In the genomic region with DNA sequence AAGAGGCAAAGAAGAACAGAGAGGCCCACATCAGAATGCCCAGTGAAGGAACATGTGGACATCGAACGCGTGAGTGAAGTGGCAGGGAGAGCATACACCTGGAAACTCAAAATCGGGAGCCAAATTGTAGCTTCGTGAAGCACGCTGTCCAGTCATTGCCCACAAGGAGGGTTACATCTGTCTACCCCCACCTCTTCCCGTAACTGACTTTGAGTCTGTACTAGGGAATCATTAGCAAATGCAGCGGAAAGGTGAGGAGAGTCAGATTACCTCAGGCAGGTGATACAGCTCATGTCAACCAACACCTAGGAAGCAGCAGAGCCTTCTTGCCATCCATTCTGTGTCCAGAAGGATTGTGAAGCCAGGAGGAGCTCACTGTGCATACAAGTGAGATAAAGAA, we compare ENCODE assay signal across 16 mouse cellular contexts.
"Had no signal": no experiment of that assay in that cellular context is flagged by ENCODE, and none has a peak within 500 bp of the region (broad histone marks: within the 10 kb centered on the region; RNA-seq: fewer than 3 reads in every experiment).

No protein-coding gene starts in this region.

- H3K4me2 ChIP-seq: intestine, embryonic 15.5 days; limb, embryonic 12.5 days; limb, embryonic 15.5 days; liver, embryonic 11.5 days; lung, embryonic 15.5 days; midbrain, embryonic 12.5 days had no signal

- H3K27ac ChIP-seq: intestine, embryonic 15.5 days; layer of hippocampus, adult 2 months; limb, embryonic 12.5 days; limb, embryonic 15.5 days; liver, embryonic 14.5 days; lung, embryonic 15.5 days; midbrain, embryonic 12.5 days had no signal

- H3K4me3 ChIP-seq: intestine, embryonic 15.5 days; layer of hippocampus, adult 2 months; limb, embryonic 12.5 days; limb, embryonic 15.5 days; lung, embryonic 15.5 days; megakaryocyte, embryonic 14.5 days; midbrain, embryonic 12.5 days had no signal

- H3K36me3 ChIP-seq: intestine, embryonic 15.5 days; limb, embryonic 12.5 days; limb, embryonic 15.5 days; lung, embryonic 15.5 days; midbrain, embryonic 12.5 days had no signal

- DNase-seq: kidney, postnatal 10 days; layer of hippocampus, adult 9-11 months; left cerebral cortex, postnatal 4 days; lung, adult 18-20 months; lung, postnatal 10 days; thymus, adult 18-20 months; thymus, postnatal 36 days had no signal

- H3K27me3 ChIP-seq: intestine, embryonic 15.5 days; limb, embryonic 12.5 days; limb, embryonic 15.5 days; lung, embryonic 15.5 days; megakaryocyte, embryonic 14.5 days; midbrain, embryonic 12.5 days had no signal

- H3K9me3 ChIP-seq: intestine, embryonic 15.5 days; limb, embryonic 12.5 days; limb, embryonic 15.5 days; lung, embryonic 15.5 days; megakaryocyte, embryonic 14.5 days; midbrain, embryonic 12.5 days had no signal

- H3K4me1 ChIP-seq: intestine, embryonic 15.5 days; limb, embryonic 12.5 days; limb, embryonic 15.5 days had no signal

- H3K9ac ChIP-seq: intestine, embryonic 15.5 days; limb, embryonic 12.5 days; limb, embryonic 15.5 days; liver, embryonic 14.5 days; lung, embryonic 15.5 days; midbrain, embryonic 12.5 days had no signal

- ATAC-seq: intestine, embryonic 15.5 days had no signal
